Mouse (Mus musculus) stomach, postnatal 0 days (tissue): ENCODE results near the gene Tspan4. TPM values are rescaled to one million over a fixed set of nuclear protein-coding genes. Genes with fewer than 3 reads are reported as not detected.

Experiments used
- ATAC-seq: fragments of 200-750 bp; cut with Nextera tagmentation; 2 replicates; pipeline ENCODE4 v1.8.0; 2017; ENCODE audit not compliant: low FRiP score, low TSS enrichment
- DNase-seq: peaks from one replicate; pipeline ENCODE4 v3.0.0-alpha.2; 2016; ENCODE audit warnings: low spot score
- H3K27ac ChIP-seq: fragments of 300-500 bp; sonication (generic); replicated peaks from 2 replicates; pipeline ENCODE4 v1.5.1; 2014; ENCODE audit warnings: mild to moderate bottlenecking, control low read depth
- H3K27me3 ChIP-seq: fragments of 300-500 bp; sonication (generic); 2 replicates; pipeline ENCODE4 v1.6.1; 2014; ENCODE audit warnings: low read length; ENCODE audit not compliant: control insufficient read depth, insufficient read depth
- H3K36me3 ChIP-seq: fragments of 300-500 bp; sonication (generic); 2 replicates; pipeline ENCODE4 v1.6.1; 2014; ENCODE audit warnings: low read length, mixed read lengths; ENCODE audit not compliant: control insufficient read depth, insufficient read depth
- H3K4me1 ChIP-seq: fragments of 300-500 bp; sonication (generic); replicated peaks from 2 replicates; pipeline ENCODE4 v1.6.1; 2014; ENCODE audit warnings: antibody characterized with exemption; ENCODE audit not compliant: control insufficient read depth, insufficient read depth
- H3K4me2 ChIP-seq: fragments of 300-500 bp; sonication (generic); replicated peaks from 2 replicates; pipeline ENCODE4 v1.6.1; 2014; ENCODE audit warnings: low read depth, mild to moderate bottlenecking, control low read depth, moderate library complexity
- H3K4me3 ChIP-seq: fragments of 300-500 bp; sonication (generic); 2 replicates; pipeline ENCODE4 v1.5.1; 2014; ENCODE audit warnings: low read depth, low read length, control low read depth
- H3K9ac ChIP-seq: fragments of 300-500 bp; sonication (generic); 2 replicates; pipeline ENCODE4 v1.6.1; 2014; ENCODE audit warnings: mild to moderate bottlenecking, low read length, control low read depth, mixed read lengths
- H3K9me3 ChIP-seq: fragments of 300-500 bp; sonication (generic); 2 replicates; pipeline ENCODE4 v1.6.1; 2016; ENCODE audit warnings: low read length; ENCODE audit not compliant: control insufficient read depth
- CTCF ChIP-seq: IDR thresholded peaks from 2 replicates; pipeline ENCODE4 v1.5.1; 2016; ENCODE audit warnings: antibody characterized with exemption, low read depth, mild to moderate bottlenecking, moderate library complexity
- EP300 ChIP-seq: optimal IDR thresholded peaks from 2 replicates; pipeline ENCODE3; 2016; ENCODE audit warnings: antibody characterized with exemption
- WGBS: fragments of 180-500 bp; shearing (Covaris S2); extraction: QIAGEN DNeasy Blood & Tissue Kit; methylation state at CpG from one replicate; pipeline ENCODE4 v1.1.7; 2014; 5-methylcytosine and 5-hydroxymethylcytosine counted together
- polyA plus RNA-seq: library from polyadenylated mRNA; unstranded; fragments of >200 nt; fragmentation: Nextera tagmentation; extraction: Ambion mirVana; gene quantifications from 2 replicates; pipeline ENCODE4 v1.2.1, GENCODE M21; 2015

Tspan4 gene
- polyA plus RNA-seq, 1 experiment from 2014 or later: 58.7 TPM

- no peak overlapping the region for H3K27ac ChIP-seq
- TF ChIP-seq CTCF: no peak
- no peak for TF ChIP-seq EP300
- no peaks in the 10 kb centered on the region for H3K4me1 ChIP-seq
- no peak overlapping the region for H3K4me3 ChIP-seq
- H3K9me3 ChIP-seq: no peaks in the 10 kb centered on the region
- H3K4me2 ChIP-seq: no peak overlapping the region
- peak; percentile 12; the same call in 1 of the 2 replicates for ATAC-seq
- no peak for DNase-seq
- 88% methylated on average over 4 of the region's 4 CpGs for WGBS
- no peak overlapping the region for H3K9ac ChIP-seq
- H3K36me3 ChIP-seq: peaks cover 11% of the 10 kb centered on the region; the same call in 1 of the 2 replicates
- H3K27me3 ChIP-seq: no peaks in the 10 kb centered on the region
Measured at GRCm38 (mm10) chr7:141525580-141525925, 50.5 kb downstream of the Tspan4 start.

- Histone ChIP-seq H3K9ac (no peak overlapping the region), H3K4me2 (no peak overlapping the region), H3K36me3 (peaks cover 4% of the 10 kb centered on the region; the same call in 1 of the 2 replicates), H3K4me3 (no peak overlapping the region), H3K9me3 (no peaks in the 10 kb centered on the region), H3K27me3 (no peaks in the 10 kb centered on the region), H3K4me1 (peaks cover 8% of the 10 kb centered on the region; the same call in 1 of the 2 replicates), H3K27ac (no peak overlapping the region)
- 67% methylated on average over 1 of the region's 1 CpGs for WGBS
- DNase-seq: no peak
- ATAC-seq: no peak; the same call in 1 of the 2 replicates
- no peak for TF ChIP-seq CTCF
- no peak for TF ChIP-seq EP300
Measured at GRCm38 (mm10) chr7:141535570-141535969, 60.5 kb downstream of the Tspan4 start.

- WGBS: 3% methylated on average over 18 of the region's 18 CpGs
- peak overlapping the region; percentile 91 for H3K27ac ChIP-seq
- H3K4me2 ChIP-seq: peak overlapping the region; percentile 76
- no peaks in the 10 kb centered on the region for H3K27me3 ChIP-seq
- peak overlapping the region; percentile 59 for H3K4me3 ChIP-seq
- no peaks in the 10 kb centered on the region for H3K9me3 ChIP-seq
- H3K36me3 ChIP-seq: no peaks in the 10 kb centered on the region
- TF ChIP-seq EP300 (no peak), CTCF (no peak)
- peaks cover 8% of the 10 kb centered on the region; the same call in 1 of the 2 replicates for H3K4me1 ChIP-seq
- peak overlapping the region; percentile 72 for H3K9ac ChIP-seq
- DNase-seq (peak; percentile 26), ATAC-seq (peak; percentile 63)
Measured at GRCm38 (mm10) chr7:141538852-141539555, 64.0 kb downstream of the Tspan4 start.

- H3K4me1 ChIP-seq: peaks cover 8% of the 10 kb centered on the region; the same call in 1 of the 2 replicates
Measured at GRCm38 (mm10) chr7:141539556-141540311, 64.7 kb downstream of the Tspan4 start, which contains the start of gene Chid1. Chid1 (minus strand) TSS chr7:141539857.

GRCm38 (mm10) chr7:141540312-141541081, 65.5 kb downstream of the Tspan4 start:
- TF ChIP-seq EP300: no peak
- TF ChIP-seq CTCF: no peak; the same call in 1 of the 2 replicates
- Histone ChIP-seq H3K4me3 (peak overlapping the region; percentile 59), H3K4me1 (peaks cover 8% of the 10 kb centered on the region; the same call in 1 of the 2 replicates), H3K9me3 (no peaks in the 10 kb centered on the region), H3K36me3 (no peaks in the 10 kb centered on the region), H3K27me3 (no peaks in the 10 kb centered on the region), H3K27ac (peak overlapping the region; percentile 91), H3K9ac (peak overlapping the region; percentile 31; the same call in 1 of the 2 replicates), H3K4me2 (peak overlapping the region; percentile 76)
- DNase-seq: peak; percentile 41
- peak; percentile 64 for ATAC-seq
- 47% methylated on average over 13 of the region's 13 CpGs for WGBS

More at GRCm38 (mm10) chr7:141539556-141540311, 64.7 kb downstream of the Tspan4 start, which contains the start of gene Chid1:
- peak within 1 kb of the TSS; percentile 91 for H3K27ac ChIP-seq
- H3K9ac ChIP-seq: peak within 1 kb of the TSS; percentile 72
- DNase-seq: peak; percentile 99
- H3K4me3 ChIP-seq: peak within 1 kb of the TSS; percentile 59
- no peaks in the 10 kb centered on the region for H3K27me3 ChIP-seq
- peak within 1 kb of the TSS; percentile 76 for H3K4me2 ChIP-seq
- WGBS: under 1% methylated on average over 46 of the region's 46 CpGs
- H3K9me3 ChIP-seq: no peaks in the 10 kb centered on the region
- H3K36me3 ChIP-seq: no peaks in the 10 kb centered on the region
- TF ChIP-seq CTCF (no peak), EP300 (no peak)
- ATAC-seq: peak; percentile 92
